ENCODE assay signal across 11 mouse cellular contexts in genomic region chr13:111984081-111984574, GRCm38 (mm10).
A peak's percentile ranks its signal among the peaks of the same experiment; 100 is the strongest.
DNase-seq lines count a peak whose midpoint lies in the region; ATAC-seq and TF ChIP-seq lines count a peak whose summit lies in the region.
"Had no signal": no experiment of that assay in that cellular context is flagged by ENCODE, and none has a peak within 500 bp of the region (broad histone marks: within the 10 kb centered on the region; RNA-seq: fewer than 3 reads in every experiment).

No protein-coding gene starts in this region.

- H3K36me3 ChIP-seq in hindbrain, embryonic 16.5 days (ENCODE audit: control insufficient read depth, insufficient read depth, low read length): no peaks in the 10 kb centered on the region
- no peaks in the 10 kb centered on the region for H3K36me3 ChIP-seq in hindbrain, embryonic 13.5 days
- H3K36me3 ChIP-seq in spleen, adult 2 months (ENCODE audit: control insufficient read depth, insufficient read depth, low read length): no peaks in the 10 kb centered on the region
- no peaks in the 10 kb centered on the region for H3K36me3 ChIP-seq in midbrain, postnatal 0 days (ENCODE audit: insufficient read depth, low read length)
- H3K36me3 ChIP-seq in heart, embryonic 10.5 days: no peaks in the 10 kb centered on the region

- no peak for TF ChIP-seq CTCF in spleen, adult 2 months (IDR thresholded peaks at IDR 0.05; ENCODE audit: extremely low read depth, insufficient read depth, insufficient read length, insufficient replicate concordance)
- TF ChIP-seq CTCF in midbrain, postnatal 0 days (IDR thresholded peaks at IDR 0.05): no peak

- H3K4me1 ChIP-seq in hindbrain, embryonic 16.5 days (ENCODE audit: control insufficient read depth, insufficient read depth, low read depth, low read length): peaks cover 16% of the 10 kb centered on the region
- H3K4me1 ChIP-seq in hindbrain, embryonic 13.5 days (replicated peaks): peaks cover 15% of the 10 kb centered on the region
- peaks cover 26% of the 10 kb centered on the region for H3K4me1 ChIP-seq in spleen, adult 2 months (ENCODE audit: control insufficient read depth, insufficient read depth, insufficient read length)
- peaks cover 12% of the 10 kb centered on the region for H3K4me1 ChIP-seq in midbrain, postnatal 0 days (ENCODE audit: insufficient read depth, low read length)
- peaks cover 31% of the 10 kb centered on the region for H3K4me1 ChIP-seq in heart, embryonic 10.5 days

- H3K9me3 ChIP-seq in hindbrain, embryonic 16.5 days (ENCODE audit: control insufficient read depth, low read length): no peaks in the 10 kb centered on the region
- H3K9me3 ChIP-seq in hindbrain, embryonic 13.5 days: no peaks in the 10 kb centered on the region
- H3K9me3 ChIP-seq in midbrain, postnatal 0 days (ENCODE audit: low read length): no peaks in the 10 kb centered on the region
- H3K9me3 ChIP-seq in heart, embryonic 10.5 days: no peaks in the 10 kb centered on the region

- WGBS in hindbrain, embryonic 16.5 days: 71% methylated on average over 10 of the region's 10 CpGs
- WGBS in hindbrain, embryonic 13.5 days: 81% methylated on average over 10 of the region's 10 CpGs
- WGBS in spleen, adult 2 months: 13% methylated on average over 10 of the region's 10 CpGs
- WGBS in midbrain, postnatal 0 days: 68% methylated on average over 10 of the region's 10 CpGs
- 68% methylated on average over 10 of the region's 10 CpGs for WGBS in heart, embryonic 10.5 days

- no peak overlapping the region for H3K4me3 ChIP-seq in hindbrain, embryonic 16.5 days (ENCODE audit: low read length)
- H3K4me3 ChIP-seq in hindbrain, embryonic 13.5 days: no peak overlapping the region
- H3K4me3 ChIP-seq in spleen, adult 2 months (ENCODE audit: extremely low read depth, insufficient read depth, insufficient read length): no peak overlapping the region
- no peak overlapping the region for H3K4me3 ChIP-seq in midbrain, postnatal 0 days (ENCODE audit: low read depth, low read length)
- no peak overlapping the region for H3K4me3 ChIP-seq in heart, embryonic 10.5 days
- H3K4me3 ChIP-seq: erythroblast, embryonic 14.5 days had no signal

- H3K4me2 ChIP-seq in hindbrain, embryonic 16.5 days (ENCODE audit: low read length): no peak overlapping the region
- H3K4me2 ChIP-seq in hindbrain, embryonic 13.5 days: no peak overlapping the region
- H3K4me2 ChIP-seq in midbrain, postnatal 0 days (ENCODE audit: low read depth, low read length, poor library complexity, severe bottlenecking): no peak overlapping the region

- H3K27ac ChIP-seq in hindbrain, embryonic 16.5 days (ENCODE audit: low read depth, low read length): no peak overlapping the region
- H3K27ac ChIP-seq in hindbrain, embryonic 13.5 days: no peak overlapping the region
- peak overlapping the region; percentile 87 for H3K27ac ChIP-seq in spleen, adult 2 months (ENCODE audit: insufficient read depth, low read length)
- H3K27ac ChIP-seq in midbrain, postnatal 0 days (ENCODE audit: low read depth, low read length): no peak overlapping the region
- no peak overlapping the region for H3K27ac ChIP-seq in heart, embryonic 10.5 days

- H3K9ac ChIP-seq in hindbrain, embryonic 16.5 days (ENCODE audit: low read depth, low read length): no peak overlapping the region
- no peak overlapping the region for H3K9ac ChIP-seq in hindbrain, embryonic 13.5 days
- no peak overlapping the region for H3K9ac ChIP-seq in midbrain, postnatal 0 days (replicated peaks; ENCODE audit: low read length, poor library complexity, severe bottlenecking)

- peak; percentile 39 to 87 for DNase-seq in spleen, adult 2 months (ENCODE audit: low read depth in 1 of 2, low spot score in 2 of 2)
- no peak for DNase-seq in spleen, adult 18-20 months
- DNase-seq in midbrain, postnatal 0 days (ENCODE audit: low spot score): no peak
- DNase-seq in ovary, adult 18-20 months (ENCODE audit: low spot score): no peak
- DNase-seq in heart, embryonic 10.5 days (ENCODE audit: low spot score): no peak
- DNase-seq in layer of hippocampus, adult 11-12 months (ENCODE audit: low spot score): no peak
- DNase-seq: cerebellum, adult 2 months; gastrocnemius, postnatal 14 days had no signal

- ATAC-seq in hindbrain, embryonic 16.5 days: peak; percentile 65
- no peak for ATAC-seq in hindbrain, embryonic 13.5 days (ENCODE audit: low FRiP score)
- peak; percentile 57 for ATAC-seq in midbrain, postnatal 0 days (ENCODE audit: low FRiP score)

- TF ChIP-seq POLR2A in spleen, adult 2 months (IDR thresholded peaks at IDR 0.05; ENCODE audit: low read depth, low read length): peak; percentile 9; the same call in 1 of the 2 replicates

- no peaks in the 10 kb centered on the region for H3K27me3 ChIP-seq in hindbrain, embryonic 16.5 days (replicated peaks; ENCODE audit: control insufficient read depth, insufficient read depth, low read length)
- 0 out of 2 replicates have a peak, but pooled peaks cover 4% of the 10 kb centered on the region for H3K27me3 ChIP-seq in hindbrain, embryonic 13.5 days
- no peaks in the 10 kb centered on the region for H3K27me3 ChIP-seq in spleen, adult 2 months (ENCODE audit: control insufficient read depth, insufficient read depth, low read length)
- H3K27me3 ChIP-seq in midbrain, postnatal 0 days (ENCODE audit: insufficient read depth, low read length): no peaks in the 10 kb centered on the region
- H3K27me3 ChIP-seq in heart, embryonic 10.5 days (ENCODE audit: insufficient read depth, poor library complexity, severe bottlenecking): no peaks in the 10 kb centered on the region; the same call in 1 of the 2 replicates

Comparison
In these comparisons a context has a peak if more than half of its experiments do, and no peak if none do; other contexts are left out.
1. DNase-seq: peak in spleen, adult 2 months (2 of 2); none in spleen, adult 18-20 months (0 of 2), midbrain, postnatal 0 days (single experiment), ovary, adult 18-20 months (single experiment), heart, embryonic 10.5 days (single experiment) and layer of hippocampus, adult 11-12 months (single experiment).